Mouse (Mus musculus): ENCODE data around the gene Vmac.

The Vmac gene

GRCm38 (mm10) chr17:56686801-56687200 lies 31.0 kb downstream of the Vmac start:
- DNase-seq (ENCODE audit: low spot score) = no peak

GRCm38 (mm10) chr17:56684649-56685048 lies 33.2 kb downstream of the Vmac start:
- DNase-seq (ENCODE audit: low spot score) = no peak

- no peak for DNase-seq (ENCODE audit: low spot score)
Observed at GRCm38 (mm10) chr17:56683546-56684140, 34.2 kb downstream of the Vmac start.

- DNase-seq (ENCODE audit: low spot score) = no peak
Observed at GRCm38 (mm10) chr17:56682880-56683279, 34.9 kb downstream of the Vmac start.

- no peak for DNase-seq (ENCODE audit: low spot score)
Observed at GRCm38 (mm10) chr17:56681791-56682190, 36.0 kb downstream of the Vmac start.

- DNase-seq (ENCODE audit: low spot score) = no peak
Observed at GRCm38 (mm10) chr17:56673647-56674416, 44.0 kb downstream of the Vmac start.

- peak; percentile 100 for DNase-seq (ENCODE audit: low spot score)
Observed at GRCm38 (mm10) chr17:56672941-56673646, 44.7 kb downstream of the Vmac start, which contains the start of gene Ranbp3. Gene Ranbp3, plus strand, starts transcription at chr17:56673294.

- no peak for DNase-seq (ENCODE audit: low spot score)
Observed at GRCm38 (mm10) chr17:56669766-56670165, 48.1 kb downstream of the Vmac start.

- peak; percentile 81 for DNase-seq (ENCODE audit: low spot score)
Observed at GRCm38 (mm10) chr17:56668384-56669144, 49.3 kb downstream of the Vmac start.

- no peak for DNase-seq (ENCODE audit: low spot score)
Observed at GRCm38 (mm10) chr17:56667591-56667990, 50.2 kb downstream of the Vmac start.

- DNase-seq (ENCODE audit: low spot score) = no peak
Observed at GRCm38 (mm10) chr17:56666384-56666783, 51.4 kb downstream of the Vmac start.

- DNase-seq (ENCODE audit: low spot score) = no peak
Observed at GRCm38 (mm10) chr17:56664333-56664732, 53.5 kb downstream of the Vmac start.
